Mouse (Mus musculus): Measurements from ENCODE around the gene Plaa. TPM values are rescaled to one million over a fixed set of nuclear protein-coding genes. Genes with fewer than 3 reads are reported as not detected.

The Plaa gene
- total and polyA plus RNA-seq, 3 experiments, result 61.0 to 136 (median 134) TPM

DNA sequence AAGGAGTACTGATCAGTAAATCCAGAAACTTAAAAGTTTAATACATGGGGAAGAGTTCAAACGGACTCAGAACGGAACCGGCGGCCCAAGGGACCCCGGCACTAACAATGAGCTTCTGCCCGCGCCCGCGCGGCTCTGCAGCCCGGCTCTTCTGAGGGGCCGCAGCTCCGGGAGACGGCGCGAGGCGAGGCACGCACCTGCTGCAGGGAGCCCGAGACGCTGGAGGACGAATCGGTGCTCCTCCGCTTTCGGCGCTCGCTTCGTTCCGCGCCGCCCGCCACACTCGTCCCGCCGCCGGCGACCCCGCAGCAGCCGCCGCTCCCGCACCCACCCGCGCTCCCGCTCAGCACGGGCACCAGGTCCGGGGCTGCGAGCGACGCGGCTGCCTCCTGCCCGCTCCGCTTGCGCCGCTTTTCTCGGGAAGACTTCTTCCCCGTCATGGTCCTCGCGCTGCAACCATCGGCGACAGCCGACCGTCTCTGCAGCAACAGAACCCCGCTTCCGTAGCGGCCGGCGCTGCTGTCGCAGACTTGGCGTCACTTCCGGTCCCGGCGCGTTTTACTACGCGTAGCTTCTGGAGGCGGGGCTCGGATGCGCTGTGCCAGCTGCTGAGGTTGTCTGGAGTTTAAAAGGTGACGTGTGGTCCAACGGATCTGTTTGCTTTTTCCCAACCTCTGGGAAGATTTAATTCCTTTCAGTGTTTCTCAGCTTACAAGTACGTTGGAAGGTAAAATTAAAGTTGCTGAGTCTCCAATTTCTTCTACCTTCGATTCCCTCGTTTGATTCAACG is 46.6 kb downstream of the Plaa start, which contains the start of the genes Gm10306 and Caap1:
Gene Gm10306 (plus strand): TSS at position 282 of the 790 bp plus-strand sequence.
Gene Caap1 (minus strand): TSS at position 532 of the 790 bp plus-strand sequence.
- no peak within 1 kb of the TSS for H3K27ac ChIP-seq (ENCODE audit: insufficient read depth, low read depth)
- no peaks in the 10 kb centered on the region for H3K36me3 ChIP-seq (replicated peaks in 1 of 2; ENCODE audit: control insufficient read depth in 1 of 2, insufficient read depth in 1 of 2, low read length in 1 of 2)
- in situ Hi-C loops (cut with MboI; ENCODE audit: low pct_ligation_motif_present, low pct_unique_long_range_greater_than_20kb, low sequenced_read_pairs) (no loop called here), dilution Hi-C loops (cut with MboI; ENCODE audit: extremely low pct_ligation_motif_present, extremely low pct_unique_long_range_greater_than_20kb, low sequenced_read_pairs) (no loop called here)
- peak within 1 kb of the TSS; percentile 70 for H3K9ac ChIP-seq (ENCODE audit: insufficient read depth, low read depth)
- peaks cover 0 to 12% of the 10 kb centered on the region in 2 experiments; a peak in 3 of 4 replicates for H3K4me1 ChIP-seq (ENCODE audit: control insufficient read depth in 1 of 2, insufficient read depth in 2 of 2)
- H3K4me2 ChIP-seq (ENCODE audit: insufficient read depth, low read depth, poor library complexity, severe bottlenecking), result peak within 1 kb of the TSS; percentile 87
- TF ChIP-seq NRF1 (IDR thresholded peaks at IDR 0.05; ENCODE audit: low read depth, low read length) (peak; percentile 57; the same call in 1 of the 2 replicates), SMC3 (IDR thresholded peaks at IDR 0.05; ENCODE audit: low read depth, low read length) (no peak), MAX (IDR thresholded peaks at IDR 0.05; ENCODE audit: low read length) (peak; percentile 63; the same call in 1 of the 2 replicates), JUND (conservative IDR thresholded peaks at IDR 0.05; ENCODE audit: low read depth, low read length) (no peak), ZC3H11A (IDR thresholded peaks at IDR 0.05; ENCODE audit: low read depth, low read length) (no peak), E2F4 (IDR thresholded peaks at IDR 0.05; ENCODE audit: insufficient replicate concordance, low read depth, low read length) (no peak), POLR2AphosphoS2 (IDR thresholded peaks at IDR 0.05; ENCODE audit: low read depth, low read length) (peak; percentile 86; the same call in 1 of the 2 replicates), SIN3A (IDR thresholded peaks at IDR 0.05; ENCODE audit: low read length) (peak; percentile 98), ELF1 (IDR thresholded peaks at IDR 0.05; ENCODE audit: low read depth, low read length) (peak; percentile 97), BHLHE40 (IDR thresholded peaks at IDR 0.05; ENCODE audit: low read depth, low read length) (no peak), KAT2A (IDR thresholded peaks at IDR 0.05; ENCODE audit: insufficient replicate concordance, low read length) (peak; percentile 85; the same call in 1 of the 2 replicates), USF1 (IDR thresholded peaks at IDR 0.05; ENCODE audit: low read depth, low read length) (no peak), POLR2A (IDR thresholded peaks at IDR 0.05; ENCODE audit: low read depth, low read length) (peak; percentile 92), GABPA (IDR thresholded peaks at IDR 0.05; ENCODE audit: insufficient replicate concordance, low read depth, low read length) (peak; percentile 46; the same call in 1 of the 2 replicates), TBP (conservative IDR thresholded peaks at IDR 0.05; ENCODE audit: low read depth, low read length) (peak; percentile 88), NELFE (IDR thresholded peaks at IDR 0.05; ENCODE audit: low read depth, low read length) (peak; percentile 91), MXI1 (IDR thresholded peaks at IDR 0.05; ENCODE audit: low read depth, low read length) (peak; percentile 90), RCOR1 (conservative IDR thresholded peaks at IDR 0.05; ENCODE audit: low read depth, low read length) (no peak), ZNF384 (IDR thresholded peaks at IDR 0.05; ENCODE audit: low read depth, low read length) (no peak), MYC (IDR thresholded peaks at IDR 0.05; ENCODE audit: low read depth, low read length) (0 out of 2 replicates have a peak, but pooled peaks have one; percentile 9), HCFC1 (IDR thresholded peaks at IDR 0.05; ENCODE audit: low read depth, low read length) (peak; percentile 95), IRF4 (IDR thresholded peaks at IDR 0.05; ENCODE audit: low read depth, low read length) (peak; percentile 74), PAX5 (IDR thresholded peaks at IDR 0.05; ENCODE audit: low read length) (no peak), USF2 (conservative IDR thresholded peaks at IDR 0.05; ENCODE audit: low read depth, low read length) (no peak), JUN (IDR thresholded peaks at IDR 0.05; ENCODE audit: insufficient read depth, low read depth, low read length) (no peak), MEF2A (IDR thresholded peaks at IDR 0.05; ENCODE audit: borderline replicate concordance, low read depth, low read length) (peak; percentile 65; the same call in 1 of the 2 replicates), EP300 (IDR thresholded peaks at IDR 0.05; ENCODE audit: low read length) (no peak), ZMIZ1 (IDR thresholded peaks at IDR 0.05; ENCODE audit: low read depth, low read length) (peak; percentile 75; the same call in 1 of the 2 replicates), CHD2 (IDR thresholded peaks at IDR 0.05; ENCODE audit: low read length) (0 out of 2 replicates have a peak, but pooled peaks have one; percentile 11), CHD1 (IDR thresholded peaks at IDR 0.05; ENCODE audit: low read depth, low read length) (no peak), CTCF (conservative IDR thresholded peaks at IDR 0.05 in 1 of 2, IDR thresholded peaks at IDR 0.05 in 1 of 2; ENCODE audit: low read depth in 2 of 2, low read length in 2 of 2) (no peak), ETS1 (conservative IDR thresholded peaks at IDR 0.05; ENCODE audit: low read depth, low read length) (peak; percentile 32; the same call in 1 of the 2 replicates), ZKSCAN1 (IDR thresholded peaks at IDR 0.05; ENCODE audit: borderline replicate concordance, low read depth, low read length) (no peak), UBTF (IDR thresholded peaks at IDR 0.05; ENCODE audit: low read depth, low read length) (0 out of 2 replicates have a peak, but pooled peaks have one; percentile 58), MAZ (IDR thresholded peaks at IDR 0.05; ENCODE audit: low read depth, low read length) (no peak), MAFK (IDR thresholded peaks at IDR 0.05; ENCODE audit: insufficient replicate concordance, low read length) (no peak), TCF12 (IDR thresholded peaks at IDR 0.05; ENCODE audit: low read depth, low read length) (peak; percentile 94), RAD21 (IDR thresholded peaks at IDR 0.05; ENCODE audit: low read depth, low read length) (no peak)
- peak; percentile 92 for DNase-seq (ENCODE audit: extremely low read depth)
- no peaks in the 10 kb centered on the region for H3K9me3 ChIP-seq (replicated peaks; ENCODE audit: low read length)
- peak within 1 kb of the TSS; percentile 75 to 99 (median 98) for H3K4me3 ChIP-seq (replicated peaks in 1 of 3; ENCODE audit: low read depth in 2 of 3, low read length in 2 of 3, poor library complexity in 1 of 3)
- H3K79me2 ChIP-seq (replicated peaks; ENCODE audit: control insufficient read depth, extremely low read depth, insufficient read depth, poor library complexity, severe bottlenecking), result peaks cover 16% of the 10 kb centered on the region
- H3K27me3 ChIP-seq (replicated peaks), result no peaks in the 10 kb centered on the region
